Mouse (Mus musculus) liver, adult 2 months (tissue): ENCODE results near the gene Agpat4.

Experiments
- CTCF ChIP-seq: fragments of 200-500 bp; IDR thresholded peaks from 2 replicates; pipeline ENCODE4 v1.5.1; 2011; ENCODE audit warnings: low read depth, low read length, control low read depth
- POLR2A ChIP-seq: fragments of 200-500 bp; IDR thresholded peaks from 2 replicates; pipeline ENCODE4 v1.6.1; 2011; ENCODE audit warnings: low read length, control low read depth; ENCODE audit not compliant: insufficient read depth; ENCODE audit errors: extremely low read depth

GRCm38 (mm10) chr17:12228471-12228870 lies 110.0 kb downstream of the Agpat4 start:
- no peak for TF ChIP-seq CTCF
- TF ChIP-seq POLR2A = no peak
